Mouse (Mus musculus): Measurements from ENCODE around the gene Aif1l. TPM values are rescaled to one million over a fixed set of nuclear protein-coding genes. Genes with fewer than 3 reads are reported as not detected.

Gene Aif1l
- total and polyA plus RNA-seq, 2 experiments from 2014 or later = 21.6 to 37.4 TPM

- Histone ChIP-seq H3K4me3 (ENCODE audit: low read depth, low read length) (no peak overlapping the region), H3K9me3 (replicated peaks; ENCODE audit: control insufficient read depth, low read length) (no peaks in the 10 kb centered on the region), H3K36me3 (replicated peaks; ENCODE audit: control insufficient read depth, insufficient read depth, low read length) (no peaks in the 10 kb centered on the region), H3K27ac (ENCODE audit: low read depth) (no peak overlapping the region), H3K9ac (replicated peaks; ENCODE audit: low read depth, low read length) (no peak overlapping the region), H3K4me1 (ENCODE audit: control insufficient read depth, insufficient read depth) (no peaks in the 10 kb centered on the region), H3K4me2 (ENCODE audit: low read depth, low read length) (no peak overlapping the region), H3K27me3 (ENCODE audit: control insufficient read depth, insufficient read depth, low read length) (no peaks in the 10 kb centered on the region)
- TF ChIP-seq CTCF (IDR thresholded peaks at IDR 0.05; ENCODE audit: low read depth) = no peak
- TF ChIP-seq EP300 (IDR thresholded peaks at IDR 0.05; ENCODE audit: low read depth) = no peak
- 57% methylated on average over 1 of the region's 1 CpGs for WGBS
- no peak for ATAC-seq (ENCODE audit: insufficient read depth, low read depth)
- no peak for DNase-seq (ENCODE audit: low spot score)
Observed at GRCm38 (mm10) chr2:31938298-31938697, 11.6 kb upstream of the Aif1l start.

GRCm38 (mm10) chr2:31943011-31943410, 6.9 kb upstream of the Aif1l start:
- Histone ChIP-seq H3K27ac (ENCODE audit: low read depth) (no peak overlapping the region), H3K4me3 (ENCODE audit: low read depth, low read length) (no peak overlapping the region), H3K4me1 (ENCODE audit: control insufficient read depth, insufficient read depth) (no peaks in the 10 kb centered on the region), H3K9ac (replicated peaks; ENCODE audit: low read depth, low read length) (no peak overlapping the region), H3K27me3 (ENCODE audit: control insufficient read depth, insufficient read depth, low read length) (no peaks in the 10 kb centered on the region), H3K36me3 (replicated peaks; ENCODE audit: control insufficient read depth, insufficient read depth, low read length) (no peaks in the 10 kb centered on the region), H3K9me3 (replicated peaks; ENCODE audit: control insufficient read depth, low read length) (no peaks in the 10 kb centered on the region), H3K4me2 (ENCODE audit: low read depth, low read length) (no peak overlapping the region)
- ATAC-seq (ENCODE audit: insufficient read depth, low read depth) (no peak), DNase-seq (ENCODE audit: low spot score) (no peak)
- WGBS = 67% methylated on average over 4 of the region's 4 CpGs
- TF ChIP-seq CTCF (IDR thresholded peaks at IDR 0.05; ENCODE audit: low read depth) (no peak), EP300 (IDR thresholded peaks at IDR 0.05; ENCODE audit: low read depth) (no peak)

GRCm38 (mm10) chr2:31945580-31945979, 4.4 kb upstream of the Aif1l start:
- no peak overlapping the region for H3K4me3 ChIP-seq (ENCODE audit: low read depth, low read length)
- H3K9me3 ChIP-seq (replicated peaks; ENCODE audit: control insufficient read depth, low read length) = no peaks in the 10 kb centered on the region
- H3K4me2 ChIP-seq (ENCODE audit: low read depth, low read length) = no peak overlapping the region
- 0 out of 2 replicates have a peak, but pooled peaks cover 1% of the 10 kb centered on the region for H3K4me1 ChIP-seq (ENCODE audit: control insufficient read depth, insufficient read depth)
- no peaks in the 10 kb centered on the region for H3K36me3 ChIP-seq (replicated peaks; ENCODE audit: control insufficient read depth, insufficient read depth, low read length)
- WGBS = 69% methylated on average over 2 of the region's 2 CpGs
- DNase-seq (ENCODE audit: low spot score) = no peak
- no peaks in the 10 kb centered on the region for H3K27me3 ChIP-seq (ENCODE audit: control insufficient read depth, insufficient read depth, low read length)
- H3K27ac ChIP-seq (ENCODE audit: low read depth) = no peak overlapping the region
- H3K9ac ChIP-seq (replicated peaks; ENCODE audit: low read depth, low read length) = no peak overlapping the region
- TF ChIP-seq EP300 (IDR thresholded peaks at IDR 0.05; ENCODE audit: low read depth) (no peak), CTCF (IDR thresholded peaks at IDR 0.05; ENCODE audit: low read depth) (no peak)
- no peak for ATAC-seq (ENCODE audit: insufficient read depth, low read depth)

- 61% methylated on average over 6 of the region's 6 CpGs for WGBS
Observed at GRCm38 (mm10) chr2:31948392-31948791, 1.5 kb upstream of the Aif1l start.

GRCm38 (mm10) chr2:31948801-31949200, 1.1 kb upstream of the Aif1l start:
- Histone ChIP-seq H3K36me3 (replicated peaks; ENCODE audit: control insufficient read depth, insufficient read depth, low read length) (no peaks in the 10 kb centered on the region), H3K27me3 (ENCODE audit: control insufficient read depth, insufficient read depth, low read length) (no peaks in the 10 kb centered on the region), H3K9ac (replicated peaks; ENCODE audit: low read depth, low read length) (no peak overlapping the region), H3K9me3 (replicated peaks; ENCODE audit: control insufficient read depth, low read length) (no peaks in the 10 kb centered on the region), H3K27ac (ENCODE audit: low read depth) (no peak overlapping the region), H3K4me1 (ENCODE audit: control insufficient read depth, insufficient read depth) (peaks cover 11% of the 10 kb centered on the region; the same call in 1 of the 2 replicates), H3K4me2 (ENCODE audit: low read depth, low read length) (no peak overlapping the region), H3K4me3 (ENCODE audit: low read depth, low read length) (no peak overlapping the region)
- no peak for DNase-seq (ENCODE audit: low spot score)
- WGBS = 72% methylated on average over 6 of the region's 6 CpGs
- TF ChIP-seq CTCF (IDR thresholded peaks at IDR 0.05; ENCODE audit: low read depth) (no peak), EP300 (IDR thresholded peaks at IDR 0.05; ENCODE audit: low read depth) (no peak)
- no peak for ATAC-seq (ENCODE audit: insufficient read depth, low read depth)

More at GRCm38 (mm10) chr2:31948392-31948791, 1.5 kb upstream of the Aif1l start:
- no peak for TF ChIP-seq CTCF (IDR thresholded peaks at IDR 0.05; ENCODE audit: low read depth)
- TF ChIP-seq EP300 (IDR thresholded peaks at IDR 0.05; ENCODE audit: low read depth) = no peak
- H3K9ac ChIP-seq (replicated peaks; ENCODE audit: low read depth, low read length) = no peak overlapping the region
- no peak overlapping the region for H3K4me3 ChIP-seq (ENCODE audit: low read depth, low read length)
- H3K36me3 ChIP-seq (replicated peaks; ENCODE audit: control insufficient read depth, insufficient read depth, low read length) = no peaks in the 10 kb centered on the region
- H3K4me2 ChIP-seq (ENCODE audit: low read depth, low read length) = no peak overlapping the region
- peak; percentile 26 for ATAC-seq (ENCODE audit: insufficient read depth, low read depth)
- peaks cover 10% of the 10 kb centered on the region; the same call in 1 of the 2 replicates for H3K4me1 ChIP-seq (ENCODE audit: control insufficient read depth, insufficient read depth)
- no peaks in the 10 kb centered on the region for H3K9me3 ChIP-seq (replicated peaks; ENCODE audit: control insufficient read depth, low read length)
- H3K27me3 ChIP-seq (ENCODE audit: control insufficient read depth, insufficient read depth, low read length) = no peaks in the 10 kb centered on the region
- H3K27ac ChIP-seq (ENCODE audit: low read depth) = no peak overlapping the region
- DNase-seq (ENCODE audit: low spot score) = no peak

GRCm38 (mm10) chr2:31950966-31951365, 1.0 kb downstream of the Aif1l start:
- no peak for ATAC-seq (ENCODE audit: insufficient read depth, low read depth)
- peak overlapping the region; percentile 53; the same call in 1 of the 2 replicates for H3K9ac ChIP-seq (replicated peaks; ENCODE audit: low read depth, low read length)
- H3K9me3 ChIP-seq (replicated peaks; ENCODE audit: control insufficient read depth, low read length) = no peaks in the 10 kb centered on the region
- WGBS = 34% methylated on average over 9 of the region's 9 CpGs
- DNase-seq (ENCODE audit: low spot score) = no peak
- no peaks in the 10 kb centered on the region for H3K27me3 ChIP-seq (ENCODE audit: control insufficient read depth, insufficient read depth, low read length)
- H3K27ac ChIP-seq (ENCODE audit: low read depth) = no peak overlapping the region
- peak overlapping the region; percentile 58 for H3K4me3 ChIP-seq (ENCODE audit: low read depth, low read length)
- H3K36me3 ChIP-seq (replicated peaks; ENCODE audit: control insufficient read depth, insufficient read depth, low read length) = no peaks in the 10 kb centered on the region
- peaks cover 15% of the 10 kb centered on the region; the same call in 1 of the 2 replicates for H3K4me1 ChIP-seq (ENCODE audit: control insufficient read depth, insufficient read depth)
- TF ChIP-seq EP300 (IDR thresholded peaks at IDR 0.05; ENCODE audit: low read depth) = no peak
- TF ChIP-seq CTCF (IDR thresholded peaks at IDR 0.05; ENCODE audit: low read depth) = no peak
- H3K4me2 ChIP-seq (ENCODE audit: low read depth, low read length) = peak overlapping the region; percentile 93

Measured in heart, postnatal 0 days (tissue).